Mouse (Mus musculus) adrenal gland, postnatal 4 days (tissue): Measurements from ENCODE around the gene Maff. TPM values are rescaled to one million over a fixed set of nuclear protein-coding genes. Genes with fewer than 3 reads are reported as not detected.
A peak's percentile ranks its signal among the peaks of the same experiment; 100 is the strongest.

ENCODE experiments used
- DNase-seq, 2 experiments: peaks; one replicate each; pipeline ENCODE4 v3.0.0; 2021 to 2022; ENCODE audit warnings: low spot score in 2 of 2, mixed read lengths in 2 of 2
- microRNA-seq: library from miRNA; unstranded; fragments of <30 nt; microRNA quantifications from one replicate; pipeline ENCODE4 v1.2.0, GENCODE M21; 2021
- total RNA-seq, 2 experiments: library from RNA; stranded (reverse); gene quantifications; 2 replicates each; pipeline ENCODE4 v1.2.3; 2021

Maff gene
- total RNA-seq, 2 experiments from 2014 or later = 3.2 to 4.6 TPM

DNA sequence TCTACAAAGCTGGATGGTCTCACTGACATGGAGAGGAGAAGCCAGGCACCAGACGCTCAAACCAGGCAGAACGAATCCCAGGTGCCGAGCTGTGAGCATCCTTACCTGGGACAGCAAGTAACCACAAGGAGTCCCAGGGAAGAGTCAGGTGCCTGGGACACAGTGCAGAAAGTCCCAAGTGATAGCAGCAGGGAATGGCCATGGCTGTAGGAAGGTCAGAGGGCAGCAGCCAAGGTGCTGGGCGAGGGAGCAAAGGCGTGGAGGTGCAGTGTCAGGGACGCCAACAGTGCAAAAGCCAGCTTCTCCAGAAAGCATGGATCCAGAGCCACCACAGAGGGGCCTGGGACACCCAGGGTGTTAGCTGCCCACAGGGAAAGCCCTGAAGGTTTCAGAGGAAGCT lies 46.7 kb downstream of the Maff start:
- no peak for DNase-seq

- DNase-seq = no peak
Measured at GRCm38 (mm10) chr15:79394842-79395241, 48.4 kb downstream of the Maff start.

GRCm38 (mm10) chr15:79395281-79395680 lies 48.9 kb downstream of the Maff start:
- no peak for DNase-seq

GRCm38 (mm10) chr15:79396736-79397135 lies 50.3 kb downstream of the Maff start:
- no peak for DNase-seq

DNA sequence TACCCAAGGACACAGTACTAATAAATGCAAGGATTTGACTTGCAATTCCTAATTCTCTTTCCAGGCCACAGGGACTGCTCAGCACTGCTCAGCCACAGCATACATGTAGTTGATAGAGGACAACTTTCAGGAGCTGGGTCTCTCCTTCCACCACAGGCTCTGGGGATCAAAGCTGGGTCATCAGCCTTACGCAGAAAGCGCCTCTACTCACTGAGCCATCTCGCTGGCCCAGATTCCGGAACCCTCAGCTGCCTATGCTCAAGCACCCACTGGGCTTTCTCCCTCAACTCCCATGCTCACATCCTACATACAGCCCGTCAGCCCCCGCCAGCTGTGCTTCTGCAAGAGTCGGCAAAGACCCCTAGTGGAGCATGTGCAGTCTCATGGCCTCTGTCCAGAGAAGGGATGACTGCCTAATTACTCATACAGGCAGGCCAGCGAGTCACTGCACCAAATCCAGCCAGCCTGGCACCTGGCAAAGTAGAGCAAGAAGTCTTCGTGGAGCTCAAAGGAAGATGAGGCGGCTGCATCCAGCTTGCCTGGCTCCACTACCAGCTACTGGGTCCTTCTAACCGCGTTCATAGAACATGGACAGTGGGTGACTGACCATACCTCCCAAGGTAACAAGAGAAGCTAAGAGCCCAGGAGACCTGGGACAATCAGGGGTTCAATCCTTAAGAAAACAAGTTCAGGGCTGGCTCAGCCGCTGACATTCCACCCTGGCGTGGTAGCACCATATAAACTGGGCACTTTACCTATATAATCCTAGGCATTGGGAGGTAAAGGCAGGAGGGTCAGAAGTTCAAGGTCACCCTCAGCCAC lies 53.0 kb downstream of the Maff start:
- no peak for DNase-seq

DNA sequence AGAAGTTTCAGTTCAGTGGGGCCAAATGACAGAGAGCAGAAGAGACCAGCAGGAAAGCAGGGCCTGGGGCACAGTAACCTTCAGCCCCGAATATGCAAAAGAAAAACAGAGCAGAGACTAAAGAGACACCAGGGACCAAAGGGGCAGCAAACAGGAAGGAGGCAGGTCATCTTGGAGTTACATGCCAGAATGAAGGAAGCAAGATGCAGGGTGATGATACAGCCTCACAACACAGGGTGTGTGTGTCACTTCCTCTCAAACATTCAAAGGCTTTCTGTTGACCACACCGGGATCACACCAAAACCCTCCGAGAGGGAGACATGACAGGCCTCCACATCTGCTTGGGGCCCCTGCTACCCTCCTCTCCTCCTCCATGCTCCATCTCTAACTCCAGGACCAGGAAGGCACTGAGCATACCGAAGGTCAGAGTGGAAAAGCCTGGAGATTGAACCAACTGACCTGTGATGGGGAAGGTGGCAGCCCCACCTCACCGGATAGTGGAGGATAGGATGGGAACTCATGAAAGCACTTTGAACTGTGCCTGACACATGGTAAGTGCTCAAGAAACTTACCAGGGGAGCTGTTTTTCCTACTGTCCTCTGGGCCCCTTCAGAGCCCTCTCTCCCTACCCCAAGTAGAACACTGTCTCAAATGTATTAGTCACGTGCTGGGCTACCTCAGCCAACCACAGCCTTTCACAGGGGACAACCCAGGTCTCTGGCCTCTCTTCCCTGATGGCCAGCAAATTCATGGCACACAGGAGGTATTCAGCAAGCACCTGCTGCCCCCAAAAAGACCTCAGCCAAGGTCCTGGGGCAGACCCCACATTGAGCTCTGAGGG lies 53.9 kb downstream of the Maff start:
- no peak for DNase-seq

DNA sequence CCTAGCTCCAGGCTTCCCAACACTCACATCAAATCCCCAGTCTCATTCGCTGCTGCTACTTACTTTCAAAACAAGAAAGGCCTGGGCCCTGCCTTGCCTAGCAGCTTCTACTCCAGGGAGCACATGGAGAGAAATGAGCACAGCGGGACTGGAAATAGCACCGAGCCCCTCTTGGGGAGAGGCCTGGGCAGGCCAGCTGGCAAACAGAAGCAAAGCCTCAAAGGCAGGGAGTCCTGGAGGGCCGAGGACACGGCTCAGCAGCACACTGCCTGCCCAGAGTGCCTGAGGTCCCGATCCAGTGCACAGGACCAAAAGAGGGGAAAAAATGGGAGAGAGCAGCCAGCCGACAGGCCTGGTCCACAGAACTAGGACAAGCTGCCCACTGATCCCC lies 54.5 kb downstream of the Maff start:
- DNase-seq = no peak

DNA sequence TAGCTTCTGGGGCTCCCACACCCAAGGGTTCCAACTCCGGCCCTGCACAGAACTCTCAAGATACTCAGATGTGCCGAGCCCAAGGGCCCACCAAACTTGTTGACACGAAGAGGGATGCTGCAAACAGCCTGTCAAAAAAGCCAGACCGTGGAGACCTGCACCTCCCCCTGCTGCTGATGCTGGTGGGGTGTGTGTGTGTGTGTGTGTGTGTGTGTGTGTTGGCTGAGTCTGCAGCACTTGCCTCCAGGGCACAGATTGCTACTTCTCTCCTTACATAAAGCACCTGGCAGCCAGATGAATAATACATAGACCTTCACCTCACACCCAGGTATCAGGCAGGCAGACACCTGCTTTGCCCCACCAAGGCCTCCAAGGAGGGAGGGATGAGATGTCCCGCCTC lies 55.8 kb downstream of the Maff start:
- DNase-seq = no peak

DNA sequence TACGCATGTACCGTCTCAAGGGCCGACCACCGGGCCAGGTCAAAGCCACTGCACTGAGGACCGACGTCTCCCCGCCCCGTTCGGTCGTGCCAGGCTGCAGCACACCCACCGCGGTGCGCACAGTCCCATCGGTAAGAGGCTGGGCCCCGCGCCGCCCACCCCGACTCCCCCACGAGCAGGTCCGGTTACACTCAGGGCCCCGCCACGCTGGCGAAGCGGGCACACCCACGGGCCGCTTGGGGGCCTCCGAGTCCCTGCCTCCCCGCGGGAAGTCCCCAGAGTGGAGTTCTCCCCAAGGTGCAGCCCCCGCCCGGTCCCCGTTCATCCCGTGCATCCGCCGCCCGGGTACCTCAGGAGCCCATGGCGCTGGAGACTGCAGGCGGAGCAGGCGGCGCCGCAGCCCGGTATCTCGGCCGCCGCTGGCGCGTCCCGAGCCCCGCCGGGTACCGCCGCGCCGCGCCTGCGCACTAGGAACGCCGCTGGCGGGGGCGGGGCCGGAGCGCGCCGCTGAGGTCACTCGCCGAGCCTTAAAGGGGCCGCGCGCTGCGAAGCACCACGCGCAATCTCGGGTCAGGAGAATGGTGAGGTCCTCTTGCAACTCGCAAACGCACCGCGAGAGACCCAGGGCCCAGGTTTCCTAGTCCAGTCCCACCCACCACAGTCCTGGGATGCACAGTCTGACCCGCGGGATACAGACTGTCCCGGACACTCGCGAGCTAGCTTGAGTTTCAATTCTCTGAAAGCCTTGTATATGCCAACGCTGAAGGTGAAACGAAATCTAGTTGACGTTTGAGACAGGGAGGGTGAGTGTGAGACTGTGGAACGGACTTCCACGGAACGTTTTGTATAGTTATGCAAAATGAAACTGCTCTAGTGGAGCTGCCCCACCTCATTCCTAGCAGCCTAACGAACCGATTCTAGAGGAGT lies 56.7 kb downstream of the Maff start, which contains the start of gene Tmem184b:
Gene Tmem184b (minus strand): TSS at position 734 of the 927 bp plus-strand sequence.
- peak; percentile 70 to 72 for DNase-seq

DNA sequence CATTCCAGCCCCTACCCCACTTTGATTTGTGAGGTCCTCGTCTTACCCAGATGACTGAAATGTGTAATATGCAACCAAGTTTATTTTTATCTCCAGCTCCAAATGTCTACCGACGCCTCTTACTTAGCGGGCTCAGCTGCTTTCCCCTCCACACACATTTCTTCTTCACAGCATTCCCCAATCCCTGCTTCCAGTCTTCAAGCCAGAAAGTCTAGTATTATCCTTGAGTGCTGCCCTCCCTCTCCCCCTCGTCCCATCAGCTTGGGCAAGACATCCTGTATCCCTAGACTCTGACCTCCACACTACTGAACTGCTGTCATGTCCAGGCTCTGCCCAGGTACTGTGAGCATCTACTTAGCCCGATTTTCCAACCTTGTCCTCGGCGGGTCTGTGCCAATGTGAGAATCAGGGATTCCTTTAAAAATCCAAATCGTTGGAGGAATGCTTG lies 57.4 kb downstream of the Maff start:
- DNase-seq = no peak

GRCm38 (mm10) chr15:79404277-79404676 lies 57.9 kb downstream of the Maff start:
- DNase-seq = no peak

DNA sequence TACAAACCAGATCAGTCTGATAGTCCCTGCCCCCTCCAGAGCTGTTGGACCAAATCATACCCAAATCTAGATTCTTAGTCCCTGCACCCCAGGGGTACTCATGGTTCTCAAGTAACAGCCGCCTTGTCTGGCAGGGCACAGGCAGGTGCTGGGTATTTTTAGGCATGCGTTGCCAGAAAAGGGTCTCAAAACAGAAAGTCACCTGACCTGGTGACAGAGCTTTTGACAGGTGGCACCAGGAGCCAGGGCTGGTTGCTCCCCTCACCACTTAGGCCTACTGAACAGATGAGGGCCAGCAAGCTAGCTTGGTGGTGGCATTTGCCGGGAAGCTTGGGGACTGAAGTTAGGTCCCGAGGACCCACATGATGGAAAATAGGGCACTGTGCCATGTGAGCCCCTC lies 60.1 kb downstream of the Maff start:
- no peak for DNase-seq

Small RNA genes lying within 50 kb of the gene (microRNA-seq; reads per million reads assigned to microRNA genes)
- gene Mir1943 = not detected

Other genes starting within 250 kb of the Maff start
- 10 to 100 TPM; 36.0 to 40.2 TPM for gene Micall1, start 237.7 kb upstream of the Maff start, total RNA-seq
- gene Polr2f, start 205.6 kb upstream of the Maff start, total RNA-seq = 100 to 1,000 TPM; 134 to 142 TPM
- gene 1700088E04Rik, start 205.4 kb upstream of the Maff start, total RNA-seq = 1 to 10 TPM; 8.0 to 9.0 TPM
- 10 to 100 TPM in 1 of 2 experiments, 1 to 10 TPM in 1; 9.5 to 12.3 TPM for gene Sox10, start 181.4 kb upstream of the Maff start, total RNA-seq
- gene Pick1, start 117.4 kb upstream of the Maff start, total RNA-seq = 10 to 100 TPM; 32.1 to 33.2 TPM
- gene Gm49486, start 117.2 kb upstream of the Maff start, total RNA-seq = under 1 TPM; 0.17 to 0.70 TPM
- under 1 TPM; 0.17 TPM for gene Slc16a8, start 91.9 kb upstream of the Maff start, total RNA-seq
- 1 to 10 TPM; 2.3 to 5.5 TPM for gene Baiap2l2, start 61.1 kb upstream of the Maff start, total RNA-seq
- gene Pla2g6, start 18.2 kb upstream of the Maff start, total RNA-seq = 10 to 100 TPM; 25.3 to 28.2 TPM
- gene Tmem184b, start 56.9 kb downstream of the Maff start, total RNA-seq = 10 to 100 TPM; 45.7 to 47.4 TPM
- 100 to 1,000 TPM; 108 to 111 TPM for gene Csnk1e, start 108.9 kb downstream of the Maff start, total RNA-seq
- under 1 TPM; 0.22 to 0.28 TPM for gene Kcnj4, start 158.6 kb downstream of the Maff start, total RNA-seq
- gene Kdelr3, start 169.8 kb downstream of the Maff start, total RNA-seq = 10 to 100 TPM; 13.0 to 13.2 TPM
- gene Ddx17, start 200.1 kb downstream of the Maff start, total RNA-seq = 100 to 1,000 TPM; 457 to 487 TPM